Mouse (Mus musculus) bone marrow, adult 2 months (tissue): ENCODE measurements at regions not wholly inside any gene's neighbourhood (a gene's known extent, or its start where the extent isn't known, plus 50 kb on each side); places are given as distances from the start of the nearest gene placed in this dataset.

Experiments
- CTCF ChIP-seq: fragments of 200-500 bp; IDR thresholded peaks from 2 replicates; pipeline ENCODE4 v1.5.1; 2011; ENCODE audit warnings: low read length, control low read depth; ENCODE audit not compliant: control insufficient read depth, insufficient read depth
- POLR2A ChIP-seq: fragments of 200-500 bp; IDR thresholded peaks from 2 replicates; pipeline ENCODE4 v1.6.1; 2011; ENCODE audit warnings: low read depth, mild to moderate bottlenecking, control low read depth, low read length, borderline replicate concordance; ENCODE audit not compliant: control insufficient read depth

- no peak for TF ChIP-seq CTCF
- TF ChIP-seq POLR2A: no peak
Observed at GRCm38 (mm10) chr14:98937373-98937772, 56.7 kb downstream of the Rpl36a-ps1 start.
